Mouse (Mus musculus): ENCODE measurements around the gene Rslcan18.
"Not testable (repeated sequence)": the region's sequence is repeated elsewhere in the genome, so short reads cannot be mapped to it uniquely, and the experiment has no call there.

The Rslcan18 gene

DNA sequence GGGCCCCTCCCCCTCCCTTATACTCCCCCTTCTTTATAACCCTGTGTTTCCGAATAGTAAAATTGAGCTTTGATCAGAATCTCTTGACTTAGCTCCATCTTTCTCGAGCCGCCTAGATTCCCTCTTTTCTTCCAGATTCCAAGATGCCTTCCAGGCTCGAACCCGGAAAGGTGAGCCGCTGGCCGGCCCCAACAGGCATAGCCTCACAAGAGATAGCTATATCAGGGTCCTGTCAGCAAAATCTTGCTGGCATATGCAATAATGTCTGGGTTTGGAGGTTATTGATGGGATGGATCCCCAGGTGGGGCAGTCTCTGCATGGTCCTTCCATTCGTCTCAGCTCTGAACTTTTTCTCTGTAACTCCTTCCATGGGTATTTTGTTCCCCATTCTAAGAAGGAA is at the start of gene Rslcan18:
TSS of gene Rslcan18 (minus strand) at position 101 of the 400 bp plus-strand sequence.
- TF ChIP-seq GATA4 (IDR thresholded peaks at IDR 0.05; ENCODE audit: insufficient replicate concordance, low read length), result not testable (repeated sequence)

DNA sequence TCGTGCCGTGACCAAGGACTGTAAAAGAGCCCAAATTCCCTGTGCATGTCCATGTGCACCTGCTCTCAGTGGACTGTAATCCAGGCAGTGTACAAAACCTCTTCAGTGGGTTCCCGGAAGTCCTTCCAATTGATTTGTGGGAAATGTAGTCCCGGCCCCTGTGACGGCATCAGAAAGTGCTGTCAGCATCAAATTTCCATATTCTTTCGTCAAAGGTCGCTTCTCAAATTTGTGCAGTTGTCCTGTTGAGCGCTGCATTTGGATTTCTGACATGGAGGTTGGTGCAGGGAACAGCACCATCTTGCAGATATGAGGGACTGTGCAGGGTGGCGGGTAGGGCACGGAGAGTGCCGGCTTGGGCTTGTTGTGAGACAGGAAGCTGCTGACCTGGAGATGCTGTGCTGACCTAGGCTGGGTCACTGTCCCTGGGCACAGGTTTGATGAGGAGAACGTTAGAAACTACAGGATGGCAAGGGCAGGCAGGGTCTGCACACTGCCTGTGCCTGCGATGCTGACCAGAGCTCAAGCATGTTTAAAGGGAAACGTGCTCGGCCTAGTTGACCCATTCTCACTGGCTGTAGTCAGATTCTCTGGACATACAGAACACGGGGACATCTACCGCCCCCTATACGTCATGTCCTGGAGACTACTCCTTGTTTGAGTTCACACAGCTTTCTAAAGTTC is 12.1 kb upstream of the Rslcan18 start:
- no peak for TF ChIP-seq GATA4 (IDR thresholded peaks at IDR 0.05; ENCODE audit: insufficient replicate concordance, low read length)

DNA sequence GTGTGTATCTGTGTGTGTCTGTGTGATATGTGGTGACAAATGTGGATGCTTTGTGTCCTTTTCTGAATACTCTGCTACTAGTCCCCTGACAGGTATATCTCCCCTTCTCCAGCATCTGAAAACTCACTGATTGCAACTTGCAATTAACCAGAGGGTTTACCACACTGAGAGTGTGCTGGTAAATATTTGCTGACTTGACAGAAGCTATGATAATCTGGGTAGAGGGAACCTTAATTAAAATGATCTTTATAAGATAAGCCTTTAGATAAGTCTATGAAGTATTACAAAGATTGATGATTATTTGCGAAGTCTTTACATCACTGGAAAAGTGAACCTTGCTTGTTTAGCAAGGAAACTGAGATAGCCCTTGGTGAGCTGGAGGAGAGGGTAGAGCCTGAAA is 8.4 kb upstream of the Rslcan18 start:
- no peak for TF ChIP-seq GATA4 (IDR thresholded peaks at IDR 0.05; ENCODE audit: insufficient replicate concordance, low read length)

DNA sequence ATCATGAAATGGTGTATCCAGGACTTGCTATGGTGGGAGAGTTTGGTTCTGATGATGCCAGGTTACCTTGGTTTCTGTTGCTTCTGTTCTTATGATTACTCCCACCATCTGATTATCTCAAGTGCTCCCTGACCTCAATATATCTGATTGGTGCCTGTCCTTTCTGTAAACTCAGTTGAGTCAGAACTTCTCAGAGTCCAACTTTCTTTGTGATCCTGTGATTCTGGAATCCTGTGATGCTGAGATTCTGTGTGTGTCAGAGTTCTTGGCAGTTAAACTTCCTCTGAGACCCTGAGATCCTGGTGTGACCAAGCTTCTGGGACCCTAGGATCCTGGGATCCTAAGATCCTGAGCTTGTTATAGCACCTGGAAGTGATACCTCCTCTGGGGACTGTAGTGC is 5.3 kb upstream of the Rslcan18 start, which contains the start of gene Zfp759:
TSS of gene Zfp759 (plus strand) at position 301 of the 400 bp plus-strand sequence.
- TF ChIP-seq GATA4 (IDR thresholded peaks at IDR 0.05; ENCODE audit: insufficient replicate concordance, low read length), result not testable (repeated sequence)

DNA sequence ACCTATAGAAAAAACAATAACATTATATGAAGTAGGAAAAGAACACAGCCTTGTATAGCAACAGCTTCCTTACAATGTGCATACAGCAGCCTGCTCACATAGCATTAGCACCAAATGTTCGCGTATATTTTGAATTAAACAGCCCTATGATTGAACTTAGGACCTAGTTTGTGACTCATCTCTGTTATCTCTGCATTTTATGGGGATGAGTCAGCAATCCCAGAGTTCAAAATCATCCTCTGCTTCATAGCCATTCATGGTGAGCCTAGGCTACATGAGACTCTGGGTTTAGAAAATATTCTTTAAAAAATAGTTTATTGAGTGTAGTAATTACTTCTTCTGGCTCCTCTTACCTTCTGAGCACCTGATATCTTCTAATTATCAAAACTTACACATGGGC is 2.8 kb downstream of the Rslcan18 start:
- TF ChIP-seq GATA4 (IDR thresholded peaks at IDR 0.05; ENCODE audit: insufficient replicate concordance, low read length), result no peak

DNA sequence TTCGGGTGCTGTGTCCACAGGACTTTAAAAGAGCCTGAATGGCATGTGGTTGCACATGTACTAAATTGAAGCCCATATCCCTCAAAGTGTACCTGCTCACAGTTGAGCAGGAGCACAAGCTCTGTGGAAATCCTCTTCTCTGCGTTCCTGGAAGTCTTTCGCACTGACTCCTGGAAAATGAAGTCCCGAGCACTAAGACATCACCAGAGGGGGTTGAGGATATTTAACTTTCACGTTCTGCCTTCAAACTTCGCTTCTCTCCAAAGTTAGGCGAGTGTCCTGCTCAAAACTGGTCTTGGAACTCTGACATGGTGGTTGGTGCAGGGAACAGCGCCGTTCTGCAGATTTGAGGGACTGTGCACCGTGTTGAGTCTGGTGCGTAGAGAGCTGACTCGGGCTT is 4.0 kb downstream of the Rslcan18 start:
- TF ChIP-seq GATA4 (IDR thresholded peaks at IDR 0.05; ENCODE audit: insufficient replicate concordance, low read length), result no peak

DNA sequence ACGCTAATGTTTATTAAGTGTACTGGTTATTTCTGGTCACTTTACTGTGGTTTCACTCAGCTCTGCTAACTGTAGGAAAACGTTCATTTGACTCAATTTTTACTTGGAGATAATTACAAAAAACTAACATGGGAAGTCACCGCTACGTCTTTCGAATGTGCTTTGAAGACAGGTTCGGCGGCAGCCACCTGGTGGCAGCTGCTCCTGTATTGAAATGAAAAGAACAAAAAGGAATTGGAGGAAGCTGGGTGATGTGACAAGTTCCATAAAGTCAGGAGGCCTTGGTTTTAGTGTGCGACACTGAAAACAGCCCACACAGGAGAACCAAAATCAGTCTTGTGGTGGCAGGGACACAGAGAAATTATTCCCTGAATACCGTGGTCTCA is 7.2 kb downstream of the Rslcan18 start:
- no peak for TF ChIP-seq GATA4 (IDR thresholded peaks at IDR 0.05; ENCODE audit: insufficient replicate concordance, low read length)

DNA sequence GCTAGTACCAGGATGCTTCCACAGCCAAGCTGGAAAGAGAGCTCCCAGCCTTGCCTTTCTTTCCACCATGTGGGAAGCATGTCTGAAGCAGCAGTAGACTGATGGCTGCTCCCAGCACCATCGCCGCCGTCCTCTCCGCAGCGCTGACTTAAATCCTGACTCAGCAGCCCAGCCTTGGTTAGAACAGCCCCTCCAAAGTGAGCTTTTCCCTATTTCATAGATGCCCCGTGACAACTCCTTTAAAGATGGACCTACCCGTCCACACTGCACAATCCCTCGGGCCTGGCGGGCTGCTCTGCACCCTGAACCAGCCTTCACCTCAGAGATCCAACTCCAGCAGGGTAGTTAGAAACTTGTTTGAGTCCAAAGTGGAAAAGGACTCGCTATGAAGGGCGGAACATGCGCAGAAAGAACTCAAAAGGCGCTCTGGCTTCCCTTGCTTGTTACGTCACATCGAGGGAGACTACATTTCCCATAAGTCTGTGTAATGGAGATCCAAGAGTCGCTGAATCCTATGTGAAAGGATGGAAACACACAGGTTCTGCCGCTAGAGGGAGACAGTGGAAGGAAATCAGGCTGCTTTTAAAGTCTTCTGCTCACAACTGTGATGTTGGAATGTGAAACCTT is 7.8 kb downstream of the Rslcan18 start, which contains the start of gene Gm28557:
TSS of gene Gm28557 (minus strand) at position 411 of the 627 bp plus-strand sequence.
- TF ChIP-seq GATA4 (IDR thresholded peaks at IDR 0.05; ENCODE audit: insufficient replicate concordance, low read length), result peak; percentile 30; the same call in 1 of the 2 replicates

DNA sequence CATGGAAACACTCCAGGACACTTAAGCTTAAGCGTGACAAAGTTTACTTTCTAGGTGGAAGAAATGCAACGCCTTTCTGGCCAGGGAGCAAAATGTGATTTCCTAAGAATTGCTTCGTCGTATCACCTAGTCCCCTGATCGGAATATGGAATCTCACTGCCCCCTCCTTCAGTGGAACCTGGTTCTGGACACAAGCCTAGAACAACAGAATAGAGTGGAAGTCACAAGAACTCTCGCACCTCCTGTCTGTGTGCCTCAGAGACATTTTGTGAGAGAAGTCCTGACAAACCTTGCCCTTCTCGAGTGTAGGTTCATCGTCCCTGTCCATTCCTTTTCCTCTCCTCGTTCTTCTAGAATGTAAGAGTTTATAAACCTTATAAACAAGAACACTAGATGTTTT is 8.4 kb downstream of the Rslcan18 start:
- TF ChIP-seq GATA4 (IDR thresholded peaks at IDR 0.05; ENCODE audit: insufficient replicate concordance, low read length), result no peak

DNA sequence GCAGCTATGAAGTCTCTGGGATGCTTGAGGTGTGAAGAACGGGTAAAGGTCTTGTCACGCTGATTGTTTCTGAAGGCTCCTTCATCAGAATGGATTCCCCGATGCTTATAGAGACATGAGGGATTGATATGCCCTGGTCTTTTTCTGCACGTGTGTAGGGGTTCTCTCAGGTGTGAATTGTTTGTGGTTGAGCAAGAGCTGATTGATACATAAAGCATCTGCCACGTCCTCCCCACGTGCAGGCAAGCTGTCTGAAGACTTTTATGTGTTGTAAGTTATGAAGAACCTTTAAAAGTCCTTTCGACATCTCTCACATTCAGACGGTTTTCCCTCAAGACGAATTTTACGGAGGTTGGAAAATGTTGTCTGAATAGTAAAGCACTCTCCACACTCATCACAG is 18.2 kb downstream of the Rslcan18 start, which contains the start of gene Zfp708:
TSS of gene Zfp708 (minus strand) at position 101 of the 400 bp plus-strand sequence.
- TF ChIP-seq GATA4 (IDR thresholded peaks at IDR 0.05; ENCODE audit: insufficient replicate concordance, low read length), result no peak

DNA sequence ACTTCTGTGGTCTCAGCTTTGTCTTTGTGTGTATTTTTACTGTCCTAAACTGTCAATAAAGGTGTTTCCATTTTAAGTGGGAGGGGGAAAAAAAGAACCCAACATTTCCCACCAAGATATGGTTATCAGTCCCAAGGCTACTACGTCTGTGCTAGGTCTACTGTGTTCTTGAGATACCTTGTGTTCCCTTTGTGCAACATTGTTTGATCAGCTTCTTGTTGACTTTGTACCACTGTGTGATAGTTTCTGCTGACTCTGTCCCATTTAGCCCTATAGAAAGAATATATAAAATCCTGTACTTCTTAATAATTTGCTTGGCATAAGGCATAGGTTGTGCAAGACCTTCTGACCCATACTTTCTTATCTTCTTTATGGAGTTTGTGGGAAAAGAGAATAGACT is 25.9 kb downstream of the Rslcan18 start:
- no peak for TF ChIP-seq GATA4 (IDR thresholded peaks at IDR 0.05; ENCODE audit: insufficient replicate concordance, low read length)

DNA sequence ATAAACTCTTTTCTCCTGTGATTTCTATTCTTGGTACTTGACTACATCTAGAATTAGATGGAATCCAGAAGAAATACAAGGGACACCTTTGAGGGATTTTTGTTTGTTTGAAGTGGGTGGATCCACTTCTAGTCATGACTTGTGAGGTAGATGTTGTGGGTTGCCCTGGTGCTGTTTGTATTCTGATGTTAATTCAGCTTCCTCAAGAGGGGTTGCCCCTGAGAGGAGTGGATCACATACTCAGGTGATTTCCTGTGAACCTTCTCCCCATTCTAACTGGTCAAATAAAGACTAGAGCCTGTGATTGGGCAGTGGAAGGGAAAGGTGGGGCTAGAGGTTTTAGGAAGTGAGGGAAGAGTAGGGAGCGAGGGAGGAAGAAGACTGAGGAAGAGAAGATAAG is 34.1 kb downstream of the Rslcan18 start:
- TF ChIP-seq GATA4 (IDR thresholded peaks at IDR 0.05; ENCODE audit: insufficient replicate concordance, low read length), result no peak

DNA sequence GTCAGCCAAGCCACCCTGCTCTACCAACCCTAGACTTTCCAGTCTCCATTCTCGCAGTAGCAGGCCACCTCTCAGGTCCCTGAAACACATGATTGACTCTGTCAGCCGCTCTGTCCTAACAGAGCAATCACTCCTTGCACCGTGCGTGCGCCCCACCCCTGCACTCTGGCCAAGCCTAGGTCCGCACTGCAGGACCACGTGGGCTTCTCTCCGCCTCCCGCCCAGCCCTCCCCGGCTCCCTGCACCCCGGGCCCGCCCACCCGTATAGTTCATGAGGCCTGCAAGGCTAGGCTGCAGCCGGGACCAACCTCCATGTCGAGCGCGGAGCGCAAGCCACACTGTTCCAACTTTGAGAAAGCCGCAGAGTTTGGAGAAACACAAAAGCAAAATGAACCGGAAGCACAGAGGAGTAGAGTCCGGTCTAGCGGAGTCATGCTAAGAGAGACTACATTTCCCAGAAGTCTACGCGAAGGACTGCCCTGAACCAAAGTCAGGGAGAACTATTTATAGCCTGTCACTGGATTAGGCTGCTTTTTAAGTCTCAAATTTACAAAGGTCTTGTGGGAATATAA is 34.8 kb downstream of the Rslcan18 start:
- no peak for TF ChIP-seq GATA4 (IDR thresholded peaks at IDR 0.05; ENCODE audit: insufficient replicate concordance, low read length)

DNA sequence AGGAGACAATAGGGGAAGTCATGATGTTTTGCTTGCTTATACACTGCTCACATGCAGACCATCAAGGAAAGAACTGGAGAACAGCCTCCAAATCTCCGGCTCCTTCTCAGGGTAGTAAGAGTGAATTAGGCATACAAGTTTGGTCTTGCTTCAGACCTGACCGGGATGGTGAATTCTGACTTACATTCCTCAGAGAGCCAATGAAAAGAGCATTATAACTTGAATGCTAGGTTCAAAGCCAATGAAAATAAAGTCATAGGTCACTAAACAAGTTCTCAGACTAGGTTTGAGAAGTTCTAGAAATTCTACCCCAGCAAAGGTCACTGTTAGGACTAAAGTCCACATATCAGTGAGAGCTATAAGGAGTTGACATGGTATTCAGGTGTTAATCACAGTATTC is 38.8 kb downstream of the Rslcan18 start:
- no peak for TF ChIP-seq GATA4 (IDR thresholded peaks at IDR 0.05; ENCODE audit: insufficient replicate concordance, low read length)

DNA sequence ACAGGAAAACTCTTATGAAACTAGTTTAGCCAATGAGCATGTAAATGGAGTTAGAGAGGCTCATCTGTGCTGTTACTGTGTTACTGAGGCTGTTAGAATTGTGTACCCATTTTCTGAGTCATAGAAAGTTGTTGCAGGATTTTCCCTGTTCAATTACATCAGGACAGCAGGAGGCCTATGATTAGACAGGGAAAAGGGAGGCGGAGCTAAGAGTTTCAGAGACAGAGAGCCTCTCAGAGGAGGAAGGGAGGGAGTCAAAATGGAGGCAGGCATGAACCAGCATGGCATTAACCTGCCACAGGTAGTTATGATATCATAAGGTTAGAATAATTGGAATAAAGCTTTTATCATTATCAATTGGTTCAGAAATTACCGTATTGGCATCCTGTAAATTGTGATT is 43.3 kb downstream of the Rslcan18 start:
- no peak for TF ChIP-seq GATA4 (IDR thresholded peaks at IDR 0.05; ENCODE audit: insufficient replicate concordance, low read length)

DNA sequence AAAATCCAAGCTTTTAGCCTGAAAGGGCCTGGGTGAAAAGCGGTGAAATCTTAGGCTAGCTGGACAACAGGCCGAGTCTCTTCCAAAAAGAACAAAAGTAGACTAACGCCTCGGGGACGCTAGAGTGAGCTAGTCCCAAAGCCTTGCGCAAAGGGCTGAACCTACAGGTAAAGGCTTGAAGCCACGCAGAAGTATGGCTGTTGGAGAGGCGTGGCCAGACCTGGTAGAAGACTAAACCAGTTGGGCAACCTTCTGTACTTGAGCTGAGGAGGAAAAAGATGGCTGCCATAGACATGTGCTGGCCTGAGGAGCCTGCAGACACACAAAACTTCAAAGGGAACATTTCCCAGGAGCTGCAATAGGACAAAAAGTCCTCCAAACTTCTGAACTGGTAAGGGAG is 50.7 kb downstream of the Rslcan18 start:
- TF ChIP-seq GATA4 (IDR thresholded peaks at IDR 0.05; ENCODE audit: insufficient replicate concordance, low read length), result no peak

Data from liver, adult (tissue).